Mouse (Mus musculus): ENCODE results near the gene Scube2. TPM values are rescaled to one million over a fixed set of nuclear protein-coding genes. Genes with fewer than 3 reads are reported as not detected.
A peak's percentile ranks its signal among the peaks of the same experiment; 100 is the strongest.

Gene Scube2
- total and polyA plus RNA-seq, 3 experiments, result 14.1 to 22.1 (median 21.0) TPM

DNA sequence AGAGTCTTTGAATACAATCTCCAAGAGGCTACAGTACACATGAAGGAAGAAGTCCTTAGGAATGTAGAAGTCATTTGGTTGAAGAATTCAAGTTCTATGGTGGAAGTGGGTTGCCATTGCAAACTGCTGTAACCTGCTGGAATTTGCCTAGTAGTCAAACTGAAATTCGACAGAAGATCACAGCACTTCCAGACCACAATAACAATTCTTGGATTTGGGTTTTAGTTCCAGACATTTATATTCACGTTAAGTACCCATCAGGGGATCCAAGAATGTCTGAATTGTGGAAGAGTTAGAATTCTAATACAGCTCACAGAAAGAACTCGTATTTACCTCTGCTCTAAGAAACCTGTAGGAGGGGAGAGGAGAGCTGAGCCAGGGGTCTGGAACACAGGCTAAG is 14.9 kb downstream of the Scube2 start:
- H3K36me3 ChIP-seq (ENCODE audit: control insufficient read depth, insufficient read depth, low read length), result no peaks in the 10 kb centered on the region
- DNase-seq, result no peak
- H3K9ac ChIP-seq (ENCODE audit: low read depth, low read length), result no peak overlapping the region
- H3K27ac ChIP-seq, result no peak overlapping the region
- H3K4me1 ChIP-seq (ENCODE audit: control insufficient read depth, insufficient read depth, low read length), result no peaks in the 10 kb centered on the region; the same call in 1 of the 2 replicates
- no peak overlapping the region for H3K4me3 ChIP-seq
- no peaks in the 10 kb centered on the region for H3K27me3 ChIP-seq (ENCODE audit: control insufficient read depth, insufficient read depth, low read length)
- TF ChIP-seq EP300 (IDR thresholded peaks at IDR 0.05; ENCODE audit: insufficient read depth, low read depth, low read length) (no peak), CTCF (IDR thresholded peaks at IDR 0.05) (no peak), POLR2A (IDR thresholded peaks at IDR 0.05; ENCODE audit: insufficient read depth, low read depth, low read length) (no peak)
- intact Hi-C loops (cut with DNase I), result no loop called here
- WGBS, result 83% methylated on average over 3 of the region's 3 CpGs
- H3K79me2 ChIP-seq (replicated peaks; ENCODE audit: control insufficient read depth, insufficient read depth, low read length), result no peaks in the 10 kb centered on the region

DNA sequence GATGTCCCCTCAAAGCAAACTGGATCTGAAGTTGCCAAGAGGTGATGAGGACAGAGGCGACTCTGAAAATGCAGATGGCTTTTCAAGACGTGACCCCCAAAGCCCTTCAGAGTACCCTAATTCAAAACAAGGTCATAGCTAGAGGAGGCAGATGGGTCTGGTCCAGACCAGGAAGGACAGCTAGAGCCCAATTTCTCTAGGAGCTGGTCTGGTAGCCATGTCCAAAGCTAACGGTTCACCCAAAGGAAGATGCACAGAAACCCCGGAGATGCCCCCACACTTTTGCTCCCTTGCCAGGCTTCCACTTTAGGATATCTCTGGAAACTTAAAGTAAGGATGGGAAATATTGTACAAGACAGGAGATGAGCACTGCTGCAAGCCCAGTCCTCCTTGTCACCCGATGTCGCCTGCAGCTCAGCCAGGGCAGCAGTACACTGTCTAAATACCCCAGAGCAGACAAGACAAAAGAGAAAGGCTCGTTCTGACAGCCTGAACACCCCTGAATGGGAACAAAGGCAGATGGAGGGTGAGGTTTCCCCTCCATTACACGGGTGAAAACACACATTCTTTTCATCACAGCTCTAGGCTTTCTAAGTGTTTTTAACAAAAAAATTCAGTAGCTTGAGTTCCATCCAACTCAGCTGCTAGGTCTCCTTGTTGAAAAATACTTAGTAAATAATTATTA is 15.6 kb downstream of the Scube2 start:
- H3K4me3 ChIP-seq, result no peak overlapping the region
- H3K27me3 ChIP-seq (ENCODE audit: control insufficient read depth, insufficient read depth, low read length), result no peaks in the 10 kb centered on the region
- H3K4me1 ChIP-seq (ENCODE audit: control insufficient read depth, insufficient read depth, low read length), result no peaks in the 10 kb centered on the region; the same call in 1 of the 2 replicates
- no peaks in the 10 kb centered on the region for H3K36me3 ChIP-seq (ENCODE audit: control insufficient read depth, insufficient read depth, low read length)
- no peaks in the 10 kb centered on the region for H3K79me2 ChIP-seq (replicated peaks; ENCODE audit: control insufficient read depth, insufficient read depth, low read length)
- DNase-seq, result no peak
- TF ChIP-seq POLR2A (IDR thresholded peaks at IDR 0.05; ENCODE audit: insufficient read depth, low read depth, low read length), result no peak
- TF ChIP-seq CTCF (IDR thresholded peaks at IDR 0.05), result no peak
- no peak for TF ChIP-seq EP300 (IDR thresholded peaks at IDR 0.05; ENCODE audit: insufficient read depth, low read depth, low read length)
- 79% methylated on average over 8 of the region's 8 CpGs for WGBS
- no peak overlapping the region for H3K9ac ChIP-seq (ENCODE audit: low read depth, low read length)
- intact Hi-C loops (cut with DNase I), result no loop called here
- H3K27ac ChIP-seq, result no peak overlapping the region

DNA sequence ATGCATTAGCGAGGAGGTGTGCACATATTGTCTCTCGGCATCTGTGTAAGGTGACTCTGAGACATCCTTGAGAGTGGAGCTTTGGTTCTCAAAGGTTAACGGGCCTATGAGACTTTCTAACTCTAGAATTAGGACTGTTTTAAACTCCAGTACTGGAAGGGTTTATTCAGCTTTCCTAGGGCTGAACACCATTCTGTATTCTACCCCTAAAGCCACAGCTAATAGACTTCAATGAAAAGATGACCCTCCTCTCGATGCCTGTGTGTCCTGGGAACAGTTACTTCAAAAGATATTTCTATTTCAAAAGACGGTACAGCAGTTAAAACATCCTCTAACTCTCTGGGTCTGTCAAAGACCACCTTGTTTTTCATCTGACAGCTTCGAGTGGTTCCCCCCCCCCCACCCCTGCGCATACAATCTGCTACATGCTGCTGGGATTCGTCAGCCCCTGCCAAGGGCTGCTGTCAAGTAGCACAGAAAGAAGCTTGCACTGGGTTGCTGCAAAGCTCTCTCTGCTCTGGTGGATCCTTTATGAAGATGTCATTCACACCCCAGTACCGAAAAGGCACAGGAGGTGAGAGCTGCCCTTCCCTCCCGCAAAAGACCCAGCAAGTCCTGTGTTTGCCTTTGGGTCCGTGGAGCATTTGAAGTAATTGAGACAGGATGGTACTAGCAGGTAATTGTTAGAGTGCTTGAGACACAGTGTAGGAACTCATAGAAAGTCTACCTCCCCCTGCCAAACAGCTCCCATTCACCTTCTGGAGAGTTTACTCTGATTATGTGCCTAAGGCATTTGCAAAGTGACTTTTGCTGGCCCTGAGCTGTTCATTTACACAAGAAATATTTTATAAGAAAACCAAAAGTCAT is 16.4 kb downstream of the Scube2 start:
- Histone ChIP-seq H3K4me3 (no peak overlapping the region), H3K9ac (ENCODE audit: low read depth, low read length) (no peak overlapping the region), H3K36me3 (ENCODE audit: control insufficient read depth, insufficient read depth, low read length) (no peaks in the 10 kb centered on the region), H3K4me1 (ENCODE audit: control insufficient read depth, insufficient read depth, low read length) (no peaks in the 10 kb centered on the region; the same call in 1 of the 2 replicates), H3K27ac (no peak overlapping the region), H3K27me3 (ENCODE audit: control insufficient read depth, insufficient read depth, low read length) (no peaks in the 10 kb centered on the region), H3K79me2 (replicated peaks; ENCODE audit: control insufficient read depth, insufficient read depth, low read length) (no peaks in the 10 kb centered on the region)
- WGBS, result 69% methylated on average over 11 of the region's 11 CpGs
- intact Hi-C loops (cut with DNase I), result no loop called here
- TF ChIP-seq POLR2A (IDR thresholded peaks at IDR 0.05; ENCODE audit: insufficient read depth, low read depth, low read length), result no peak
- no peak for TF ChIP-seq CTCF (IDR thresholded peaks at IDR 0.05)
- TF ChIP-seq EP300 (IDR thresholded peaks at IDR 0.05; ENCODE audit: insufficient read depth, low read depth, low read length), result no peak
- DNase-seq, result no peak

DNA sequence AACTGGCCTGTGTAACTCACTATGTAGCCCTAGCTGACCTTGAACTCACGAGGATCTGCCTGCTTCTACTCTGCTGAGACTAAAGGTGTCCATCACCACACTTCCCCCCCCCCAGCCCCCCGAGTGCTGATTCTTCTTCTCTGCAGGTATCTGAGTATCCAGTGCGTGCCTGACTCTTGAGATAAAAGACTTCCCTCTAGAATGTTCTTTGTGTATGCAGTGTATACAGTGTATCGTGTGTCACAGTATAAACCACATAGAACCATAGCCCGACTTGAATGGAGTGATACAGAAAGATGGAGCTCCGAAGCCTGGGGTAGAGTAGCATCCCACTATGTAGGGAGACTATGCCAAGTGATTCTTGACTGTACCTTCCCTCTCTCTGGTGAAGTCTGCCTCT is 21.4 kb downstream of the Scube2 start:
- Histone ChIP-seq H3K4me1 (ENCODE audit: control insufficient read depth, insufficient read depth, low read length) (no peaks in the 10 kb centered on the region), H3K36me3 (ENCODE audit: control insufficient read depth, insufficient read depth, low read length) (no peaks in the 10 kb centered on the region), H3K4me3 (no peak overlapping the region), H3K27me3 (ENCODE audit: control insufficient read depth, insufficient read depth, low read length) (no peaks in the 10 kb centered on the region), H3K9ac (ENCODE audit: low read depth, low read length) (no peak overlapping the region), H3K27ac (no peak overlapping the region), H3K79me2 (replicated peaks; ENCODE audit: control insufficient read depth, insufficient read depth, low read length) (no peaks in the 10 kb centered on the region)
- intact Hi-C loops (cut with DNase I), result no loop called here
- TF ChIP-seq EP300 (IDR thresholded peaks at IDR 0.05; ENCODE audit: insufficient read depth, low read depth, low read length), result no peak
- TF ChIP-seq POLR2A (IDR thresholded peaks at IDR 0.05; ENCODE audit: insufficient read depth, low read depth, low read length), result no peak
- no peak for TF ChIP-seq CTCF (IDR thresholded peaks at IDR 0.05)
- no peak for DNase-seq
- WGBS, result 87% methylated on average over 6 of the region's 6 CpGs

DNA sequence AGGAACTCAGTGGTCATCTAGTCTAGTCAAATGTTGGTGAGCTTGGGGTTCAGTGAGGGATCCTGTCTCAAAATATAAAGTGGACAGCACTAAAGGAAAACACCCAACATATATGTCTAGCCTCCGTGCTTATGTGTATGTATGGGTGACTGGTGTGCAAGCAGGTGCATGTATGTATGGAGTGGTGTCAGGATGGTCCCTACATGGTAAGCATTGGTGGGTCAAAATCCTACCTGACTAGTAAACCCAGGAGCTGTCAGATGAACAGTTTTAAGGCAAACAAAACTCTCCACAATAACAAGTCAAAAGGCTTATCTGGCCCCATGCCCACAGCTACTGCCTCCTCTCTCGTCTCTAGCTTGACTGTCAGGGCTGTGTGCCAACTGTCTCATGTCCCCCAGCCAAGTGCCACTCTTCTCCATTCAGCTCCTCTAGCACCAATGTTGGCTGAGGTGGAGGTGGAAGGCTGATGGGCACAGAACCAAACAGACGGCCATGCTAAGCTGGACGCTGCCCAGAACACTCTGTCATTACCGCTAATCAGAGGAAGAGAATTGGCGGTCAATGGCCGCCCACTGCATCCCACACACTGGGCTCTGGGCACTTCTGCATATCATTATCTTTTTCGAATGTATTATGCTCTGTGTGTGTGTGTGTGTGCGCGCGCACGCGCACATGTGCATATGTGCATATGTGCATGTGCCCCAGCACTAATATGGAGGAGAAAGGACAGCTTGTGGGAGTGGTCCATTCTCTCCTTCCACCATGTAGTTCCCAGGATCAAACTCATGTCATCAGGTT is 23.7 kb downstream of the Scube2 start:
- Histone ChIP-seq H3K9ac (ENCODE audit: low read depth, low read length) (no peak overlapping the region), H3K79me2 (replicated peaks; ENCODE audit: control insufficient read depth, insufficient read depth, low read length) (no peaks in the 10 kb centered on the region), H3K27me3 (ENCODE audit: control insufficient read depth, insufficient read depth, low read length) (no peaks in the 10 kb centered on the region), H3K27ac (no peak overlapping the region), H3K36me3 (ENCODE audit: control insufficient read depth, insufficient read depth, low read length) (no peaks in the 10 kb centered on the region), H3K4me3 (no peak overlapping the region), H3K4me1 (ENCODE audit: control insufficient read depth, insufficient read depth, low read length) (peaks cover 3% of the 10 kb centered on the region; the same call in 1 of the 2 replicates)
- DNase-seq, result peak in 1 of 2 experiments; percentile 62
- TF ChIP-seq POLR2A (IDR thresholded peaks at IDR 0.05; ENCODE audit: insufficient read depth, low read depth, low read length), result no peak
- TF ChIP-seq CTCF (IDR thresholded peaks at IDR 0.05), result no peak
- TF ChIP-seq EP300 (IDR thresholded peaks at IDR 0.05; ENCODE audit: insufficient read depth, low read depth, low read length), result no peak
- 57% methylated on average over 13 of the region's 13 CpGs for WGBS
- intact Hi-C loops (cut with DNase I), result no loop called here

Measured in heart, adult 2 months (tissue).